Mouse (Mus musculus): ENCODE measurements around the gene Psmd2.
A peak's percentile ranks its signal among the peaks of the same experiment; 100 is the strongest.

Psmd2 gene

DNA sequence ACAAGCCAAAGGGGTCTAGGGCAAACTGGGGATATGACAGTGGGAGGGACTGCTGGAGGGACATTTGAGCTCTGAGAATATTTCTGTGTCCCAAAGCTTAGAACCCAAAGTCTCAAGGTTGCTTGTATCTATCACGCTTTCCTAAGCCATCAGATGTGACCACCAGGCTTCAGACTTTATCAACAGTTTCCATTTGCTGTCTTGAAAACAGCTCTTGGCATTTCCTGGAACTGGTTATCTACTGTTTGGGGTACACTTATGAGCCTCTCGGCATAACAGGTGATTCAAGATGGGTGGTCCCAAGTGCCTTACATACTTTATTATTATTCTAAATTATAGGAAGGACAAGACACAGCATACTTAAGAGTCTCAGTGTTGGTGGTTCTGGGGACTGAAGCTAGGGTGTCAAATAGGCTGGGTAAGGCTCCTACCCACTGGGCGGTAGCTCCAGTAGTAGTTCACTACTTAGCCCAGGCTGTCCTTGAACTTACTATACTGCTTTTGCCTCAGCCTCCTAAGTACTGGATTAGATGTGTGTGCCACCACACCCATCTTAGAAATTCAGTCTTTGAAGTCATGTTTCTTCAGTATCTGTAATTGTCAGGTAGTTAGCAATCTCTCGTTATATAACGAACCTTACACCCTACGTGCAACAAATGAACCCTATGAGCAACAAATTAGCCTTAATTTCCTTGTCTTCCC, 52.4 kb downstream of the Psmd2 start:
- DNase-seq, result no peak

DNA sequence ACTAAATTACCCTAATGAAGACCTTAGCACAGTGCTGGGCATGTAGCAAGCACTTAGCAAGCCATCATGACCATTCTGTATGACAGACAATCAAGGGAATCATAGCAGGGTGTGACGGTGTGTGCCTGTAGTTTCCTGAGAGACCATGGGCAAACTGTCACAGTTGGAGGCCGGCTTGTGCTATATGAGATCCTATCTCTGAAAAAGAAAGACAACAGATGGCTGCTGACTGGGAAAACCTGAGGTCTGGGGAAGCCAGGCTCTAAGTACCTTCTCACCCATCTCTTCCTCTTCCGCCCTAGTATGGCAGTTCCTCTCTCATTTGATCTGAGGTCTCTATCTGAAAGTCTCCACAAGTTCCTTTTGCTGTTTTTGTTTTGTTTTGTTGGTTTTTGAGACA, 54.3 kb downstream of the Psmd2 start:
- DNase-seq, result no peak

DNA sequence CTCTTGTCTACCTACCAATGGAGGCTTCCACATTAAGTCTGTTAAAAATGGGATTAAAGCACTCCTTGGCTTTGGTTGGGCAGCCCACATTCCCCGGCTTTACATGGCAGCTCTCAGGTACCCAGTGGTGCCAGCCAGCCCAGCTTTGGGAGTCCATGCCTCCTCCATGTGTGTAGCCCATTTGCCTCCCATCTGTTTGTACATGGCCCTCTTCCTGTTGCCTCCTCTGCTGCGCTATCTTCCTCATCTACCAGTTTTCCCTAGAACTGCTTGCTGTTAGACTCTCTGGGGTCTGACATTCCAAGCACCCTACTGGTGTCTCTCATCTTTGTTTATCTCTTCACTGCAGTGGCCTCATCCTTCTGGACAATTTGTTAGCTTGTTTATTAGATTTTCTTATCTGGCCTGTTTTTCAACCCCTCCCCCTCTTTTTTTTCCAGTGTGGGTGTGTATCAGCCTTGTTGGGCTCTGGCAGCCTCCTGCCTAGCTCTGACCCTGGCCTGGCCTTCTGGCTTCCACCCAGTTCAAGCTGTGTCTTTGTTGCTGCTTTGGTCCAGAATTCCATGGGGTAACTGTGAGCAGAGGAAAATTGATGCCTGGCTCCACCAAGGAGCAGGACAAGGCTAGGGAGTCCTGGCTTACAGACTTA, 55.1 kb downstream of the Psmd2 start:
- peak; percentile 73 for DNase-seq

DNA sequence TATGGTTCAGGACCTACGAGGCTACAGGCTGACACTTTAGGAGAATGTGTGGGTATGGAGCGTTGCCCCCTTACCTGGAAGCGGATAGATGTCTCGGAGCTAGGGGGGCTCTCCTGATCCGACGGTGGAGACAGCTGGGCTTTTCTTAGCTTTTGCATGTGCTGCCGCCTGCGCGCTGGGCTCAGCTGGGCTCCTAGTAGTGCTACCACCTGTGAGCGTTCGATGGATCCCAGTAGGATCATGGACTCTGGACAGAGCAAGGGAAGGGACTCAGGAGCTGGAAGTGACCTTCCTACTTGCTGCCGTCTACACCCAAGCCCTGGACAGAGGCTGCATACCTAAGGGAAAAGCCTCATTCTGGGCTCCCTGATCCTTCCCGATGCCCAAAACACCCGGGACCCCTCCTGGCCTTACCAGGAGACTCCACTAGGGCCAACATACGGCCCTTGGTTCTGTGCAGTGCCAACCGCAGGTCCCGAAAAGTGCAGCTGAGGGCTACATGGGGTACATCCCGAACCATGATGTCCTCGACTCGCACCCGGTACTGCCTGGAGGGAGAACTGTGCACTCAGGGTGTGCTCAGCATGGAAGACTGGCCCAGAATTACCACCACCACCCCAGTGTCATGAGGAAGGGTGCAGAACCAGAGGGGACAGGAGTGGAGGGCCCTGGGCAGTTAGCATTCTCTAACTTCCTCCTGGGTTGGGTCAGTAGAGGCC, 56.9 kb downstream of the Psmd2 start:
- DNase-seq, result no peak

DNA sequence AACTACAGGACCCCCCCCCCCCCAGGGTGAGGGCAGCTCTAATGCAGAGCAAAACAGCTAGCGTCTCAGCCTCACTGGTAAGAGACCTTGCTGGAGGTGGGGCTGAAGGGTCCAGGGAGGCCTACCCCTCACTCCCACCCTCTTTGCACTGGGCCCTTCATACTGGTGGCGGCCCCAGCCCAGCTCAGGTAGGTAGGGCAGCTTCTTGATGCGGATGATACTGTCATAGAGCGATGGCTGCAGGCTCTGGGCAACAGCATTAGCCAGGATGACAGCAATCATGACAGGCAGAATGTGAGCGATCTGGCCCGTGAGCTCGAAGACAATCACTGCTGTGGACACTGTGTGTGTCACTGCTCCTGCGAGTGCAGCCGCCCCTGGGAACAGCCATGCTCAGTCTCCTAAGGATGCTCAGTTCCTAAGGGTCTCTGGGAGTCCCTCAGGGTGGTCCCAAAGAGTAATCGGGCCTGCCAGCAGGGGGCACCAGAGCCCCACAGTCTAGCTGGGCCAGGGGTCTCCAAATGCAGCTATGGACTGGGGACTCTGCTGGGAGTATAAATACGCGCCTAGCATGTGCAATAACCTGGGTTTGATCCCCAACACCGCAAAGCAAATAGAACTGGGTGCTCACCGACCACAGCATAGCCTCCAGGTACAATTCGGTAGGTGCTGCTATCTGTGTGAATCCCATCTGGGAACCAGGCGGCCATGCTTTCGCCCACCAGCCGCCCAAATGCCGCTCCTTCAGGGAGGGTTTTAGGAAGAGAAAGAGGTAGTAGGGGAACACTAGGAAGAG, 57.7 kb downstream of the Psmd2 start:
- peak; percentile 69 for DNase-seq

DNA sequence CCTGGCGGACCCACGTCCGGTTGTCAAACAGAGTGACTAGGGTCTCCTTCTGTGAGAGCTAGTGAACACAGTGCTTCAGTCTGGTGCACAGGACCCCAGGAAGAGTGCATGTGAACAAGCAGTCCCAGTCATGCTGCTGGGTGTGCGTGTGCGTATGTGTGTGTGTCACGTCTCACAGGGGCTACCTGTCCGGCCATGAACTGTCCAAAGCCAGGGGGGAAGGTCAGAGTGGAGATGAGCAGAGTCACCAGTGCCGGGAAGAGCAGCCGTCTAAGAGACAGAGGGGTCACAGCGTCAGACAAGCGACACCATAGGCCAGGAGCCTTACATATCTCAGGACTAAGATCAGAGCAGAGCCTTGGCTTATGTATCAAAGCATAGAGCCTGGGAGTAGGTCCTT, 58.9 kb downstream of the Psmd2 start:
- DNase-seq, result no peak

DNA sequence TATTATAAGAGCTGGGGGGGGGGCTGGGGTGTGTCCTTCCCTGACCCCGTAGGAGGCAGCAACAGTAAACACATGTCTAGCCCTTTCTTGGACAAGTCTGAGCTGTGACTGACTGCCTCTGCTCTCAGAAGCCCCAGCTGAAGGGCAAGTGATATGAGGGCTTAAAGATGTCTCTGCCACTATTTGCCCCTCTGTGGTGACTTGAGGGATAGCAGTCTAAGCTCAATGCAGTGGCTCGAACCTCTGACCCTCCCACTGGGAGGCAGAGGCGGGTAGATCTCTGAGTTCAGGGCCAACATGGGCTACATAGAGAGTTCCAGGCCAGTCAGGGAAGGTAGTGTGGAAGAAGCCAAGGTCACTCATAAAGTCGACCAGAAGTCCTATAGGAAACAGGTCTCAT, 59.4 kb downstream of the Psmd2 start:
- DNase-seq, result no peak

DNA sequence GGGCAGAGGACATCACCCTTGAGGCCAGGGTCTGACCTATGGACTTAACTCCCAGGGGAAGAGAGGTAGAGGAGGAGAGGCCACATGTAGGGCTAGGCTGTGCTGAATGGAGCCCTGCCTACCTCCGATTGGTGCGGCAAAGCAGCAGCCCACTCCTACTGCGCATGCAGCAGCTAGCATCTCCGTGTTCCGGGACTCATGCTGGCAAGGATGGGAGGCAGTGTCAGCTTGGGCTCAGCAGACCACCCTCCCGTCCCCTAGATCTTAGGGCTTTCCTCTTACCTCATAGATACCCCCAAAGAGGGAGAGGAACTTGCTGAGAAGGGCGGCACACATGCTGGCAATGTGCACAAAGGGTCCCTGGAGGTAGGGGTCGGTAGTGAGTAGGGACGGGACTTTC, 60.7 kb downstream of the Psmd2 start:
- no peak for DNase-seq

DNA sequence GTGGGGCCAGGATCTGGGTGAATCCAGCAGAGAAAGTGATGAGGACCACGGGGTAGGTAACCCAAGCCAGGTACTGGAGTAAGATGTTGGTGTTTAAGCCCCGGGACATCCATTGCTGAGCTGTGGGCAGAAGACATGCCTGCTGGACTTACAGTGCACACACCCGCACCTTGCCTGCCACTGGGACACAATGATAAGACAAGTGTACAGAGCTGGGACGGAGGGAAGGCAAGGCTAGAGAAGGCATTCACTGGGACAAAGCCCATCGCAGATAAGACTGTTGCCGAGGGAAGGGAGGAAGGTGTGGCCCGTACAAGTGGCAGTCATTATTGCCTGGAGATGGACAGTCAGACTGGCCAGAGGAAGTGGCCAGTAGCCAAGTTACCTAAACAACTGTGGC, 61.4 kb downstream of the Psmd2 start:
- DNase-seq, result no peak
